Mouse (Mus musculus) hindbrain, postnatal 0 days (tissue): Measurements from ENCODE around the gene Zfp606. TPM values are rescaled to one million over a fixed set of nuclear protein-coding genes. Genes with fewer than 3 reads are reported as not detected.

ENCODE experiments used
- ATAC-seq: fragments of 200-750 bp; cut with Nextera tagmentation; 2 replicates; pipeline ENCODE4 v1.8.0; 2017; ENCODE audit warnings: mild to moderate bottlenecking, moderate TSS enrichment, moderate library complexity
- DNase-seq: peaks from one replicate; pipeline ENCODE4 v3.0.0-alpha.2; 2015; ENCODE audit warnings: low spot score
- H3K27ac ChIP-seq: fragments of 300-500 bp; sonication (generic); 2 replicates; pipeline ENCODE4 v1.5.1; 2014; ENCODE audit warnings: mild to moderate bottlenecking
- H3K27me3 ChIP-seq: fragments of 300-500 bp; sonication (generic); 2 replicates; pipeline ENCODE4 v1.6.1; 2014; ENCODE audit warnings: low read length, mixed read lengths; ENCODE audit not compliant: insufficient read depth
- H3K36me3 ChIP-seq: fragments of 300-500 bp; sonication (generic); 2 replicates; pipeline ENCODE4 v1.6.1; 2014; ENCODE audit warnings: low read length, mixed read lengths; ENCODE audit not compliant: insufficient read depth
- H3K4me1 ChIP-seq: fragments of 300-500 bp; sonication (generic); 2 replicates; pipeline ENCODE4 v1.6.1; 2014; ENCODE audit warnings: antibody characterized with exemption, low read length, mixed read lengths; ENCODE audit not compliant: insufficient read depth
- H3K4me2 ChIP-seq: fragments of 300-500 bp; sonication (generic); 2 replicates; pipeline ENCODE4 v1.6.1; 2014; ENCODE audit warnings: low read depth, mild to moderate bottlenecking, low read length, moderate library complexity, mixed read lengths
- H3K4me3 ChIP-seq: fragments of 300-500 bp; sonication (generic); 2 replicates; pipeline ENCODE4 v1.5.1; 2014; ENCODE audit warnings: low read length
- H3K9ac ChIP-seq: fragments of 300-500 bp; sonication (generic); replicated peaks from 2 replicates; pipeline ENCODE4 v1.6.1; 2014; ENCODE audit warnings: mild to moderate bottlenecking, low read length, moderate library complexity, mixed read lengths
- H3K9me3 ChIP-seq: fragments of 300-500 bp; sonication (generic); 2 replicates; pipeline ENCODE4 v1.6.1; 2016; ENCODE audit warnings: low read length, mixed read lengths
- CTCF ChIP-seq: IDR thresholded peaks from 2 replicates; pipeline ENCODE4 v1.5.1; 2016; ENCODE audit warnings: antibody characterized with exemption, control low read depth, low read depth
- WGBS: fragments of 180-500 bp; shearing (Covaris S2); extraction: QIAGEN DNeasy Blood & Tissue Kit; methylation state at CpG from one replicate; pipeline ENCODE4 v1.1.7; 2014; 5-methylcytosine and 5-hydroxymethylcytosine counted together
- polyA plus RNA-seq: library from polyadenylated mRNA; unstranded; fragments of >200 nt; fragmentation: Nextera tagmentation; extraction: Ambion mirVana; gene quantifications from 2 replicates; pipeline ENCODE4 v1.2.1, GENCODE M21; 2015
- total RNA-seq: library from RNA; depleted of rRNA; stranded (reverse); fragments of >200 nt; gene quantifications from 2 replicates; pipeline ENCODE4 v1.2.3, GENCODE M21; 2014; rRNA removed

Gene Zfp606
- 22.6 and 24.4 TPM in 2 replicates for total RNA-seq
- 22.9 and 23.3 TPM in 2 replicates for polyA plus RNA-seq

DNA sequence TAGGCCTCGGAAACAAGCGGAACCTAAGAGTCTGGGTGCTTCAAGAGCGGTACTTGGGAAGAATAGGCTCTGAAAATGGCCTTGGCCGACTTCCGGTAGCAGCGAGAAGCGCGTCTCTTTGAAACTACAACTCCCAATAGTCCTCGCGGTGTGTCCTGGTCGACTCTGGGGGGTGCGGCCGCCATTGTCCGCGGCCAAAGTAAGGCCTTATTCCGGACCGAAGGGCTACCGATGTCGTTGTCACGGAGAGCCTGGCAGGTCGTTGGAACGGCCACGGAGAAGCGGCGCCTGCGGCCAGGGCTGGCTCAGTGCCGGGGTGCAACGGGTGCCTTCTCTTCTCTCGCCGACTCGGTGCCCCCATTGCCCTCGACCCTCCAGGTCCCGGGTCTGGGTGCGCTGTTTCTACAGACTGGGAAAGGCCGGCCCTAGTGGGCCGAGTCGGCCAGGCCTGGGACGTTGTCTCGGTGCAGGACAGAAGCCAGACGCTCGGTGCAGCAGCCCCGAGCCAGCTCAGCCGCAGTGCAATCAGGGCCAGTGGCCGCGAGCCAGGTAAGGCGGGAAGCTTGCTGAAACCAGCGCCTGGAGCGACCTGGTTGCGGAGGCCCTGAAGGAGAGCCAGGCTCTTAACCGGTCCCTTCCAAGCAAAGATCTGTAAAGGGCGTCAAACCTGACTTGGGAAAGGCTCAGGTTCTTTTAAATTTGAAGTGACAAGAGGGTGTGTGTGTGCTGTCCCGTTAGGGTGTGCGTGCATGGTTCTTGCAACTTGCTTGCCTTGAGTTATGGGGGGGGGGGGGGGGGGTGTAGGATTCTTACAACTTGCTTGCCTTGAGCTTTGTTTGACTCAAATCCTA is at the start of gene Zfp606:
Gene Zfp606, plus strand, starts transcription at position 136 of the 851 bp plus-strand sequence.
- DNase-seq, result peak; percentile 97
- under 1% methylated on average over 53 of the region's 53 CpGs for WGBS
- H3K4me3 ChIP-seq, result peak within 1 kb of the TSS; percentile 99
- peak within 1 kb of the TSS; percentile 96 for H3K27ac ChIP-seq
- no peaks in the 10 kb centered on the region for H3K4me1 ChIP-seq
- H3K9ac ChIP-seq, result peak within 1 kb of the TSS; percentile 99
- peak; percentile 99 for ATAC-seq
- peaks cover 29% of the 10 kb centered on the region for H3K36me3 ChIP-seq
- TF ChIP-seq CTCF, result peak; percentile 20; the same call in 1 of the 2 replicates
- 0 out of 2 replicates have a peak, but pooled peaks cover 2% of the 10 kb centered on the region for H3K9me3 ChIP-seq
- peak within 1 kb of the TSS; percentile 51 for H3K4me2 ChIP-seq
- no peaks in the 10 kb centered on the region for H3K27me3 ChIP-seq

DNA sequence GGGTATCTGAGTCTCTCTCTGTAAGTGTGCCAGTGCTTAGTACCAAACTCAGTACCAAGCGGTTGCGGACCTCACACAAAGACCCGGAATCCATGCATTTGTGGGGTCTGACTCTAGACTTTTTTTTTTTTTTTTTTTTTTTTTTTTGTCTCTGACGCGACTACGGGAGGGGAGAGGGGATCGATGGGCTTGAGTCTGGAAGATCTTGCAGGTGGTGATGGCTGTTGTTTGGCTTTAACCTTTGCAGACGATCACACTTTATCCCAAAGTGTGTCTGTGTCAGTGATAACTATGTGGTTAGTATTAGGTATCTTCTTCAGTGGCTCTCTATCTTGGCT is 885 bp downstream of the Zfp606 start:
- no peaks in the 10 kb centered on the region for H3K4me1 ChIP-seq
- peak overlapping the region; percentile 99 for H3K4me3 ChIP-seq
- ATAC-seq, result no peak; the same call in 1 of the 2 replicates
- TF ChIP-seq CTCF, result no peak
- H3K9me3 ChIP-seq, result 0 out of 2 replicates have a peak, but pooled peaks cover 2% of the 10 kb centered on the region
- under 1% methylated on average over 7 of the region's 8 CpGs for WGBS
- peak overlapping the region; percentile 99 for H3K9ac ChIP-seq
- peak overlapping the region; percentile 51 for H3K4me2 ChIP-seq
- H3K36me3 ChIP-seq, result peaks cover 35% of the 10 kb centered on the region
- H3K27me3 ChIP-seq, result no peaks in the 10 kb centered on the region
- DNase-seq, result peak; percentile 18
- peak overlapping the region; percentile 96 for H3K27ac ChIP-seq

DNA sequence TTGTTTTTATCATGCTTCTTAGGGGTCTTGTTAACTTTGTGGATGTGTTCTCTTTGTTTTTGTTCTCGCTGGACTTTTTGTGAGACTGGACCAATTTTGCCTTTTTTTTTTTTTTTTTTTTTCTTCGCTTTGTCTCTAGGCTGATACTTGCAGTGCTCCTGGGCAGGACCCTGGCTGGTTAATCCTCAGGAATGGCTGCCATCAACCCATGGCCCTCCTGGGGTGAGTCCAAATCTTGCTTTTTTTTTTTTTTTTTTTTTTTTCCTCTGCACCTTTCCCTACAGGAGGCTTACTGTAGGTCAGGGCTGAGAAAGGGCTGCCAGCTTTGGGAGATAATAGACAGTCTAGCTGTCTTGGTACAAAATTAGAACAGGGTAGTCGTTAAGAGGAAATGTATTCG is 1.4 kb downstream of the Zfp606 start:
- ATAC-seq (no peak), DNase-seq (no peak)
- Histone ChIP-seq H3K27ac (no peak overlapping the region), H3K9me3 (0 out of 2 replicates have a peak, but pooled peaks cover 2% of the 10 kb centered on the region), H3K27me3 (no peaks in the 10 kb centered on the region), H3K4me3 (peak overlapping the region; percentile 99), H3K9ac (peak overlapping the region; percentile 99), H3K4me2 (peak overlapping the region; percentile 51), H3K36me3 (peaks cover 41% of the 10 kb centered on the region), H3K4me1 (no peaks in the 10 kb centered on the region)
- 70% methylated on average over 4 of the region's 4 CpGs for WGBS
- TF ChIP-seq CTCF, result no peak

- Histone ChIP-seq H3K4me2 (no peak overlapping the region), H3K36me3 (peaks cover 79% of the 10 kb centered on the region), H3K27ac (no peak overlapping the region), H3K9me3 (peaks cover 3% of the 10 kb centered on the region), H3K27me3 (no peaks in the 10 kb centered on the region), H3K4me3 (no peak overlapping the region), H3K4me1 (no peaks in the 10 kb centered on the region), H3K9ac (no peak overlapping the region)
- ATAC-seq (no peak), DNase-seq (no peak)
- WGBS, result 96% methylated on average over 6 of the region's 6 CpGs
- TF ChIP-seq CTCF, result no peak
These were observed 5.7 kb downstream of the Zfp606 start for GRCm38 (mm10) chr7:12483771-12484170.

GRCm38 (mm10) chr7:12485956-12486355 is 7.9 kb downstream of the Zfp606 start:
- H3K27me3 ChIP-seq, result no peaks in the 10 kb centered on the region
- H3K9ac ChIP-seq, result no peak overlapping the region
- no peaks in the 10 kb centered on the region for H3K4me1 ChIP-seq
- H3K27ac ChIP-seq, result no peak overlapping the region
- 93% methylated on average over 1 of the region's 1 CpGs for WGBS
- no peak overlapping the region for H3K4me3 ChIP-seq
- peaks cover 92% of the 10 kb centered on the region for H3K36me3 ChIP-seq
- DNase-seq (no peak), ATAC-seq (no peak)
- H3K9me3 ChIP-seq, result peaks cover 14% of the 10 kb centered on the region
- H3K4me2 ChIP-seq, result no peak overlapping the region
- TF ChIP-seq CTCF, result peak; percentile 25; the same call in 1 of the 2 replicates

- peaks cover 92% of the 10 kb centered on the region for H3K36me3 ChIP-seq
- DNase-seq, result no peak
- H3K9ac ChIP-seq, result no peak overlapping the region
- H3K4me3 ChIP-seq, result no peak overlapping the region
- no peak overlapping the region for H3K27ac ChIP-seq
- no peaks in the 10 kb centered on the region for H3K4me1 ChIP-seq
- TF ChIP-seq CTCF, result no peak
- ATAC-seq, result no peak
- H3K4me2 ChIP-seq, result no peak overlapping the region
- no peaks in the 10 kb centered on the region for H3K27me3 ChIP-seq
- H3K9me3 ChIP-seq, result peaks cover 19% of the 10 kb centered on the region
These were observed 8.6 kb downstream of the Zfp606 start for GRCm38 (mm10) chr7:12486691-12487090.

DNA sequence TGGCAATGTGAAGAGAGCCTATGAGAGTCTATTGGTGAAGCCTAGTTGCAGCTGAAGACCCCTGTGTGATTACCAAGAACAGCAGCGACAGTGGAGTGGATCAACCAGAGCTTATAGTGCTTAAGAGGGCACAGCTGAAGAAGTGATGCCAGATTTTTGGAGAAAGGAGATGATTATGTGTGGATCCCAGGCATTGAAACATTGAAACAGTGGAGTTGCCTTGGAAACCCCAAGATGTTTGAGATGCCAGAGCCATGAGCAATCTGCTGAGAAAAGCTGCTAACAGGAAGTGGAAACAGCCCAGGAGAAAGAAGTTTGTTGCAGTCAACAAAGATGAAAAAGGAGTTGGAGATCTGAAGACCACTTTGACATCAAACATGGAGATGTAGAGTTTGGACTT is 32.8 kb downstream of the Zfp606 start:
- Histone ChIP-seq H3K9me3 (peaks cover 5% of the 10 kb centered on the region), H3K27ac (no peak overlapping the region), H3K4me2 (no peak overlapping the region), H3K27me3 (no peaks in the 10 kb centered on the region), H3K9ac (no peak overlapping the region), H3K4me1 (no peaks in the 10 kb centered on the region), H3K4me3 (no peak overlapping the region), H3K36me3 (no peaks in the 10 kb centered on the region)
- no peak for DNase-seq
- no peak for ATAC-seq
- 68% methylated on average over 1 of the region's 1 CpGs for WGBS
- no peak for TF ChIP-seq CTCF
